Mouse (Mus musculus) CH12.LX (cell line): ENCODE data around the gene Cacna1a. TPM values are rescaled to one million over a fixed set of nuclear protein-coding genes. Genes with fewer than 3 reads are reported as not detected.

Experiments
- DNase-seq: peaks from one replicate; pipeline ENCODE4 v3.0.0-alpha.2; 2013; ENCODE audit errors: extremely low read depth
- H3K27ac ChIP-seq: 2 replicates; pipeline ENCODE4 v1.5.1; 2012; ENCODE audit warnings: low read depth, mild to moderate bottlenecking, control low read depth, moderate library complexity; ENCODE audit not compliant: insufficient read depth
- H3K27me3 ChIP-seq: replicated peaks from 2 replicates; pipeline ENCODE3; 2012; ENCODE audit warnings: inconsistent platforms
- H3K36me3 ChIP-seq, 2 experiments: replicated peaks in 1 of 2; 2 replicates each; pipeline versions ENCODE3 to v1.6.1; 2012; ENCODE audit warnings: inconsistent platforms in 1 of 2, low read length in 1 of 2, mild to moderate bottlenecking in 1 of 2, mixed read lengths in 1 of 2, moderate library complexity in 1 of 2; ENCODE audit not compliant: control insufficient read depth in 1 of 2, insufficient read depth in 1 of 2
- H3K4me1 ChIP-seq, 2 experiments: 2 replicates each; pipeline ENCODE4 v1.6.1; 2012; ENCODE audit warnings: inconsistent platforms in 1 of 2, moderate library complexity in 1 of 2; ENCODE audit not compliant: insufficient read depth in 2 of 2, control insufficient read depth in 1 of 2
- H3K4me2 ChIP-seq: 2 replicates; pipeline ENCODE4 v1.6.1; 2012; ENCODE audit warnings: low read depth, mild to moderate bottlenecking, control low read depth; ENCODE audit not compliant: poor library complexity, insufficient read depth, severe bottlenecking
- H3K4me3 ChIP-seq, 3 experiments: fragments of 150-350 bp in 1 of 3; sonication (generic) in 1 of 3; replicated peaks in 1 of 3; 2 replicates each; pipeline versions ENCODE3 to v1.5.1; 2011 to 2012; ENCODE audit warnings: low read depth in 2 of 3, low read length in 2 of 3, mild to moderate bottlenecking in 2 of 3, moderate library complexity in 2 of 3, control low read depth in 1 of 3, improper control_type of control experiment in 1 of 3, inconsistent platforms in 1 of 3, mixed read lengths in 1 of 3; ENCODE audit not compliant: poor library complexity in 1 of 3
- H3K79me2 ChIP-seq: replicated peaks from 2 replicates; pipeline ENCODE4 v1.6.1; 2012; ENCODE audit warnings: mild to moderate bottlenecking, moderate library complexity; ENCODE audit not compliant: control insufficient read depth, poor library complexity, insufficient read depth, severe bottlenecking; ENCODE audit errors: extremely low read depth
- H3K9ac ChIP-seq: 2 replicates; pipeline ENCODE4 v1.6.1; 2012; ENCODE audit warnings: low read depth, mild to moderate bottlenecking, control low read depth, moderate library complexity; ENCODE audit not compliant: insufficient read depth
- H3K9me3 ChIP-seq: replicated peaks from 2 replicates; pipeline ENCODE3; 2012; ENCODE audit warnings: low read length, inconsistent platforms, mixed read lengths
- CHD2 ChIP-seq: IDR thresholded peaks from 2 replicates; pipeline ENCODE4 v1.6.1; 2011; ENCODE audit warnings: low read length, improper control_type of control experiment
- ELF1 ChIP-seq: IDR thresholded peaks from 2 replicates; pipeline ENCODE4 v1.6.1; 2014; ENCODE audit warnings: low read depth, mild to moderate bottlenecking, inconsistent platforms, low read length, improper control_type of control experiment
- EP300 ChIP-seq: IDR thresholded peaks from 2 replicates; pipeline ENCODE4 v1.6.1; 2011; ENCODE audit warnings: low read length, improper control_type of control experiment
- GABPA ChIP-seq: IDR thresholded peaks from 2 replicates; pipeline ENCODE4 v1.6.1; 2012; ENCODE audit warnings: low read depth, low read length, improper control_type of control experiment, inconsistent platforms; ENCODE audit not compliant: insufficient replicate concordance
- HCFC1 ChIP-seq: IDR thresholded peaks from 2 replicates; pipeline ENCODE4 v1.6.1; 2012; ENCODE audit warnings: low read depth, mild to moderate bottlenecking, inconsistent platforms, low read length, improper control_type of control experiment
- IRF4 ChIP-seq: IDR thresholded peaks from 2 replicates; pipeline ENCODE4 v1.6.1; 2014; ENCODE audit warnings: low read depth, mild to moderate bottlenecking, inconsistent platforms, low read length, improper control_type of control experiment
- JUND ChIP-seq: conservative IDR thresholded peaks from 2 replicates; pipeline ENCODE4 v1.6.1; 2011; ENCODE audit warnings: low read depth, low read length, improper control_type of control experiment
- KAT2A ChIP-seq: IDR thresholded peaks from 2 replicates; pipeline ENCODE4 v1.6.1; 2012; ENCODE audit warnings: low read length, improper control_type of control experiment, inconsistent platforms; ENCODE audit not compliant: insufficient replicate concordance
- MAX ChIP-seq: IDR thresholded peaks from 2 replicates; pipeline ENCODE4 v1.6.1; 2011; ENCODE audit warnings: low read length, improper control_type of control experiment
- MXI1 ChIP-seq: IDR thresholded peaks from 2 replicates; pipeline ENCODE4 v1.6.1; 2011; ENCODE audit warnings: mild to moderate bottlenecking, low read depth, low read length, improper control_type of control experiment
- NRF1 ChIP-seq: IDR thresholded peaks from 2 replicates; pipeline ENCODE4 v1.6.1; 2014; ENCODE audit warnings: low read depth, mild to moderate bottlenecking, inconsistent platforms, low read length, improper control_type of control experiment, moderate library complexity
- POLR2AphosphoS2 ChIP-seq: IDR thresholded peaks from 2 replicates; pipeline ENCODE4 v1.6.1; 2011; ENCODE audit warnings: low read depth, low read length, improper control_type of control experiment
- RCOR1 ChIP-seq: conservative IDR thresholded peaks from 2 replicates; pipeline ENCODE4 v1.6.1; 2012; ENCODE audit warnings: low read depth, mild to moderate bottlenecking, inconsistent platforms, low read length, improper control_type of control experiment
- SIN3A ChIP-seq: IDR thresholded peaks from 2 replicates; pipeline ENCODE4 v1.6.1; 2012; ENCODE audit warnings: low read length, improper control_type of control experiment, inconsistent platforms
- SMC3 ChIP-seq: IDR thresholded peaks from 2 replicates; pipeline ENCODE4 v1.6.1; 2011; ENCODE audit warnings: low read depth, low read length, improper control_type of control experiment
- USF2 ChIP-seq: conservative IDR thresholded peaks from 2 replicates; pipeline ENCODE4 v1.6.1; 2011; ENCODE audit warnings: low read depth, low read length, improper control_type of control experiment
- ZKSCAN1 ChIP-seq: IDR thresholded peaks from 2 replicates; pipeline ENCODE4 v1.6.1; 2012; ENCODE audit warnings: low read depth, inconsistent platforms, low read length, improper control_type of control experiment, borderline replicate concordance
- dilution Hi-C: fragments of 300-500 bp; cut with MboI; formaldehyde crosslinking; loops from 2 replicates; pipeline ENCODE4 v1.14.3; 2020; ENCODE audit warnings: low sequenced_read_pairs; ENCODE audit not compliant: extremely low pct_unique_long_range_greater_than_20kb, extremely low pct_ligation_motif_present
- in situ Hi-C: fragments of 300-500 bp; cut with MboI; formaldehyde crosslinking; loops from 3 replicates; pipeline ENCODE4 v1.14.3; 2019; ENCODE audit warnings: low sequenced_read_pairs, low pct_ligation_motif_present, low pct_unique_long_range_greater_than_20kb, mixed read lengths
- polyA plus RNA-seq: library from polyadenylated mRNA; unstranded; fragments of >175 nt; gene quantifications from 2 replicates; pipeline ENCODE4 v1.2.1, GENCODE M21; 2012; ENCODE audit warnings: low read depth; ENCODE audit not compliant: insufficient read length
- total RNA-seq, 2 experiments: library from RNA; depleted of rRNA; stranded (reverse); fragments of 300-350 nt in 1 of 2; fragments of >200 nt in 1 of 2; gene quantifications; 2 replicates each; pipeline ENCODE4 v1.2.3; 2012 to 2014

Gene Cacna1a
- total and polyA plus RNA-seq, 3 experiments: 2.6 to 9.4 (median 6.9) TPM

GRCm38 (mm10) chr8:84539376-84539775, 151.1 kb downstream of the Cacna1a start:
- Histone ChIP-seq H3K4me3 (no peak overlapping the region), H3K27me3 (peaks cover 71% of the 10 kb centered on the region), H3K4me2 (no peak overlapping the region), H3K79me2 (no peaks in the 10 kb centered on the region), H3K36me3 (no peaks in the 10 kb centered on the region), H3K9ac (no peak overlapping the region), H3K9me3 (peaks cover 2% of the 10 kb centered on the region), H3K4me1 (no peaks in the 10 kb centered on the region), H3K27ac (no peak overlapping the region)
- TF ChIP-seq ELF1 (no peak), USF2 (no peak), JUND (no peak), MAX (no peak), EP300 (no peak), RCOR1 (no peak), IRF4 (no peak), HCFC1 (no peak), POLR2AphosphoS2 (no peak)
- dilution Hi-C loops (no loop called here), in situ Hi-C loops (no loop called here)
- no peak for DNase-seq

GRCm38 (mm10) chr8:84542481-84542880, 154.2 kb downstream of the Cacna1a start:
- no peak for DNase-seq
- in situ Hi-C loops: no loop called here
- dilution Hi-C loops: no loop called here

GRCm38 (mm10) chr8:84545522-84545921, 157.3 kb downstream of the Cacna1a start:
- Histone ChIP-seq H3K9ac (no peak overlapping the region), H3K4me1 (0 out of 4 replicates have a peak, but pooled peaks cover 0 to 3% of the 10 kb centered on the region in 2 experiments), H3K36me3 (no peaks in the 10 kb centered on the region), H3K27ac (no peak overlapping the region), H3K4me3 (no peak overlapping the region), H3K4me2 (no peak overlapping the region), H3K9me3 (peaks cover 2% of the 10 kb centered on the region), H3K79me2 (no peaks in the 10 kb centered on the region), H3K27me3 (peaks cover 89% of the 10 kb centered on the region)
- dilution Hi-C loops: no loop called here
- TF ChIP-seq USF2: no peak
- TF ChIP-seq GABPA: no peak
- DNase-seq: no peak
- in situ Hi-C loops: no loop called here

More at GRCm38 (mm10) chr8:84542481-84542880, 154.2 kb downstream of the Cacna1a start:
- Histone ChIP-seq H3K9me3 (peaks cover 2% of the 10 kb centered on the region), H3K4me2 (no peak overlapping the region), H3K4me3 (no peak overlapping the region), H3K27ac (no peak overlapping the region), H3K9ac (no peak overlapping the region), H3K79me2 (no peaks in the 10 kb centered on the region), H3K36me3 (no peaks in the 10 kb centered on the region), H3K4me1 (no peaks in the 10 kb centered on the region), H3K27me3 (peaks cover 79% of the 10 kb centered on the region)
- no peak for TF ChIP-seq ZKSCAN1
- no peak for TF ChIP-seq JUND
- no peak for TF ChIP-seq RCOR1
- no peak for TF ChIP-seq KAT2A
- TF ChIP-seq NRF1: no peak
- TF ChIP-seq SMC3: no peak
- no peak for TF ChIP-seq CHD2
- TF ChIP-seq SIN3A: no peak
- no peak for TF ChIP-seq ELF1
- no peak for TF ChIP-seq MXI1
- no peak for TF ChIP-seq GABPA
